Mouse (Mus musculus) liver, adult 2 months (tissue): ENCODE results near the gene Selenop.

Experiments used
- CTCF ChIP-seq: fragments of 200-500 bp; IDR thresholded peaks from 2 replicates; pipeline ENCODE4 v1.5.1; 2011; ENCODE audit warnings: low read depth, low read length, control low read depth
- POLR2A ChIP-seq: fragments of 200-500 bp; IDR thresholded peaks from 2 replicates; pipeline ENCODE4 v1.6.1; 2011; ENCODE audit warnings: low read length, control low read depth; ENCODE audit not compliant: insufficient read depth; ENCODE audit errors: extremely low read depth

- TF ChIP-seq POLR2A: no peak
- TF ChIP-seq CTCF: no peak
These were observed 16.7 kb upstream of the Selenop start for GRCm38 (mm10) chr15:3251718-3252067.
